Mouse (Mus musculus) midbrain, embryonic 16.5 days (tissue): ENCODE measurements around the gene Thap3. TPM values are rescaled to one million over a fixed set of nuclear protein-coding genes. Genes with fewer than 3 reads are reported as not detected.
A peak's percentile ranks its signal among the peaks of the same experiment; 100 is the strongest.

ENCODE experiments used
- ATAC-seq: fragments of 200-750 bp; cut with Nextera tagmentation; 2 replicates; pipeline ENCODE4 v1.8.0; 2017; ENCODE audit warnings: moderate TSS enrichment
- H3K27ac ChIP-seq: fragments of 300-500 bp; sonication (generic); 2 replicates; pipeline ENCODE4 v1.5.1; 2014; ENCODE audit warnings: mild to moderate bottlenecking, low read length, mixed read lengths
- H3K27me3 ChIP-seq: fragments of 300-500 bp; sonication (generic); 2 replicates; pipeline ENCODE4 v1.6.1; 2014; ENCODE audit warnings: low read depth, low read length, mixed read lengths; ENCODE audit not compliant: control insufficient read depth, insufficient read depth
- H3K36me3 ChIP-seq: fragments of 300-500 bp; sonication (generic); 2 replicates; pipeline ENCODE4 v1.6.1; 2014; ENCODE audit warnings: mild to moderate bottlenecking, low read length, moderate library complexity, mixed read lengths; ENCODE audit not compliant: control insufficient read depth, insufficient read depth
- H3K4me1 ChIP-seq: fragments of 300-500 bp; sonication (generic); 2 replicates; pipeline ENCODE4 v1.6.1; 2014; ENCODE audit warnings: mild to moderate bottlenecking, low read length, mixed read lengths; ENCODE audit not compliant: control insufficient read depth, insufficient read depth
- H3K4me2 ChIP-seq: fragments of 300-500 bp; sonication (generic); 2 replicates; pipeline ENCODE4 v1.6.1; 2014; ENCODE audit warnings: mild to moderate bottlenecking, low read length, mixed read lengths
- H3K4me3 ChIP-seq: fragments of 300-500 bp; sonication (generic); 2 replicates; pipeline ENCODE4 v1.5.1; 2014; ENCODE audit warnings: low read depth, mild to moderate bottlenecking, low read length, moderate library complexity, mixed read lengths
- H3K9ac ChIP-seq: fragments of 300-500 bp; sonication (generic); 2 replicates; pipeline ENCODE4 v1.6.1; 2014; ENCODE audit warnings: low read depth, low read length, mixed read lengths
- H3K9me3 ChIP-seq: fragments of 300-500 bp; sonication (generic); replicated peaks from 2 replicates; pipeline ENCODE4 v1.6.1; 2014; ENCODE audit warnings: mild to moderate bottlenecking, low read length, mixed read lengths; ENCODE audit not compliant: control insufficient read depth, poor library complexity, severe bottlenecking
- WGBS: fragments of 180-500 bp; shearing (Covaris S2); extraction: QIAGEN DNeasy Blood & Tissue Kit; methylation state at CpG from one replicate; pipeline ENCODE4 v1.1.7; 2014; 5-methylcytosine and 5-hydroxymethylcytosine counted together
- polyA plus RNA-seq: library from polyadenylated mRNA; unstranded; fragments of >200 nt; fragmentation: Nextera tagmentation; extraction: Ambion mirVana; gene quantifications from 2 replicates; pipeline ENCODE4 v1.2.1, GENCODE M21; 2015

Gene Thap3
- polyA plus RNA-seq, 1 experiment from 2014 or later = 30.9 TPM

- Histone ChIP-seq H3K4me2 (peak overlapping the region; percentile 94), H3K27me3 (no peaks in the 10 kb centered on the region), H3K9ac (peak overlapping the region; percentile 78), H3K4me3 (peak overlapping the region; percentile 70), H3K4me1 (peaks cover 16% of the 10 kb centered on the region), H3K36me3 (no peaks in the 10 kb centered on the region), H3K9me3 (no peaks in the 10 kb centered on the region), H3K27ac (no peak overlapping the region)
- no peak for ATAC-seq
- 1% methylated on average over 23 of the region's 23 CpGs for WGBS
These were observed 54.6 kb downstream of the Thap3 start for GRCm38 (mm10) chr4:151934215-151934572.

- H3K4me3 ChIP-seq = peak within 1 kb of the TSS; percentile 70
- peak; percentile 94 for ATAC-seq
- H3K9ac ChIP-seq = peak within 1 kb of the TSS; percentile 78
- WGBS = under 1% methylated on average over 79 of the region's 83 CpGs
- H3K9me3 ChIP-seq = no peaks in the 10 kb centered on the region
- H3K4me2 ChIP-seq = peak within 1 kb of the TSS; percentile 94
- H3K27ac ChIP-seq = peak within 1 kb of the TSS; percentile 64; the same call in 1 of the 2 replicates
- no peaks in the 10 kb centered on the region for H3K36me3 ChIP-seq
- no peaks in the 10 kb centered on the region for H3K27me3 ChIP-seq
- H3K4me1 ChIP-seq = peaks cover 16% of the 10 kb centered on the region
These were observed 55.1 kb downstream of the Thap3 start, which contains the start of gene Dnajc11 for GRCm38 (mm10) chr4:151933505-151934214. TSS of gene Dnajc11 (plus strand) at chr4:151933691.

Other genes starting within 250 kb of the Thap3 start
- 155 and 159 TPM in 2 replicates for gene Camta1, start 127.1 kb downstream of the Thap3 start, polyA plus RNA-seq
- gene Dnajc11, start 55.3 kb downstream of the Thap3 start, polyA plus RNA-seq = 81.3 and 81.6 TPM in 2 replicates
- gene Phf13, start 7.3 kb upstream of the Thap3 start, polyA plus RNA-seq = 21.2 and 24.4 TPM in 2 replicates
- gene Klhl21, start 19.8 kb upstream of the Thap3 start, polyA plus RNA-seq = 3.0 and 3.4 TPM in 2 replicates
- gene Zbtb48, start 38.7 kb upstream of the Thap3 start, polyA plus RNA-seq = 19.3 and 21.5 TPM in 2 replicates
- gene Tas1r1, start 49.6 kb upstream of the Thap3 start, polyA plus RNA-seq = 2.1 and 2.4 TPM in 2 replicates
- gene Nol9, start 50.3 kb upstream of the Thap3 start, polyA plus RNA-seq = 22.8 and 24.0 TPM in 2 replicates
- gene Plekhg5, start 83.5 kb upstream of the Thap3 start, polyA plus RNA-seq = 11.8 and 13.1 TPM in 2 replicates
- gene Tnfrsf25, start 126.9 kb upstream of the Thap3 start, polyA plus RNA-seq = 0.37 and 0.83 TPM in 2 replicates
- 0.14 and 0.25 TPM in 2 replicates for gene Espn, start 163.4 kb upstream of the Thap3 start, polyA plus RNA-seq
- gene Hes2, start 169.9 kb upstream of the Thap3 start, polyA plus RNA-seq = not detected in 2 replicates
- gene Acot7, start 189.1 kb upstream of the Thap3 start, polyA plus RNA-seq = 437 and 480 TPM in 2 replicates